Mouse (Mus musculus): Measurements from ENCODE around the gene Prkag2.

The Prkag2 gene

DNA sequence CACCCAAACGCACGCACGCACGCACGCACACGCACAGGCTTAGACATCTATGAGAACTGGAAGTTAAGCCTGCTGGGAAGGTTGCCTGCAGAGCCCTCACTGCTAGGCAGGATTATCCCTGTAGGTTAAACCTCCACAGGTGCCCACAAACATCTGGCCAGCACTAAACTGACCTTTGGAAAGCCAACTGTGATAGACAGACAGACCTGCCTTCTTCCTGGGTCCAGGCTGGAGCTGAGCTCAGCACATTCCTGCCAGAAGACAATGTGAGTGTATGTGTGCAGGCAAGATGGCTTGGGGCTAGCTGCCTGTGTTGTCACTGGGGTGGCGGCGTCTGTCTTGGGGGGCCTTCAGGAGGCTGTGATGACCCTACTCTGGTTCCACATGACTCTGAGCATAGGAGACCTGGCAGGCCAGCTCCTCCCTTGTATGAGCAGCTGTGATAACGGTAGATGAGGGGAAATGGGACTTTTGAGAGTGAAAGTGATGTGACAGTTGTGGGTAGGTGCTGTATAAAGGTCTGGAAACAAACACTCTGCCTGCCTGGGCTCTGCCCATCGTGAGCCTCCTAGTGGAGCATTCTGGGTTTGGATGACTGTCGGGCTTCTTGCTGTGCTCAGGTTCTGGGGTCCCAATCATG, 131.1 kb downstream of the Prkag2 start:
- no peak for DNase-seq (ENCODE audit: low read depth, low spot score)

GRCm38 (mm10) chr5:24968792-24969191, 131.7 kb downstream of the Prkag2 start:
- DNase-seq (ENCODE audit: low read depth, low spot score) = no peak

GRCm38 (mm10) chr5:24967898-24968535, 132.4 kb downstream of the Prkag2 start:
- no peak for DNase-seq (ENCODE audit: low read depth, low spot score)

DNA sequence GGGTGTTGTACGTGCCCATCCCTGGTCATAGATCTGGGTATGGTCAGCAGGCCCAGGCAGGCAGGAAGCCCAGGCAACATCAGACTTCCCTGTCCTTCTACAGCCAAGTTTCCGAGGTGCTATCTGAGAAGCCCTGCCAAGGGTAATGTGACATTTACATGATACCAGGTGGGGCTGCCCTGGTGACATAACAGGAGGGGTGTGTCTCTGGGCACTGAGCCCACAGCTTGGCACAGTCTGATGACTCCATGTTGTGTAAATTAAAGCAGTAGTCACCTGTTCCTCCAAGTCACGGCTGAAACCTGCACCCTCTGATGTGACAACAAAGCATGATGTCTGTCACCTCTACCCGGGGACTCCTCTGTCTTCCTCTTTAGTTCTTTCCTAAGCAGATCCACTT, 136.7 kb downstream of the Prkag2 start:
- no peak for DNase-seq (ENCODE audit: low read depth, low spot score)

DNA sequence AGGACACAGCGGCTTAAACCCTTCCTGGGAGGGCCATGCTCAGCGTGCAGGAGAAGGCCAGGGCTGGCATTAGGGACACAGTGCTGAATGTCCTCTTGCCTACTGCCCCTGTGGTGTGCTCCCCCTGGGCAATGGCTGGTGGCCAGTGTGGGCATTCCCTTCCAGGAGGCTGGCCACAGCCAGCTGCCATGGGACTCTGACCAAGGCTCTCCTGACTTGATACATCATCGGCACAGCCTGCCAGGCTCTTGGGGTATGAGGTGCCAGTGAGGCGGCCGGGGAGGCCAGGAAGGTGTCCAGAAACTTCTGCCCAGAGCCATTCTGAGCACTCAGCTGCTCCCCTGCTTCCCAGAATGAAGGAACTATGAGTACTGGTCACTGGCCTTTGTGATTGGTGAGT, 139.7 kb downstream of the Prkag2 start:
- DNase-seq (ENCODE audit: low read depth, low spot score) = no peak

GRCm38 (mm10) chr5:24959758-24960157, 140.7 kb downstream of the Prkag2 start:
- DNase-seq (ENCODE audit: low read depth, low spot score) = no peak

- DNase-seq (ENCODE audit: low read depth, low spot score) = no peak
Measured at GRCm38 (mm10) chr5:24958596-24958995, 141.8 kb downstream of the Prkag2 start.

DNA sequence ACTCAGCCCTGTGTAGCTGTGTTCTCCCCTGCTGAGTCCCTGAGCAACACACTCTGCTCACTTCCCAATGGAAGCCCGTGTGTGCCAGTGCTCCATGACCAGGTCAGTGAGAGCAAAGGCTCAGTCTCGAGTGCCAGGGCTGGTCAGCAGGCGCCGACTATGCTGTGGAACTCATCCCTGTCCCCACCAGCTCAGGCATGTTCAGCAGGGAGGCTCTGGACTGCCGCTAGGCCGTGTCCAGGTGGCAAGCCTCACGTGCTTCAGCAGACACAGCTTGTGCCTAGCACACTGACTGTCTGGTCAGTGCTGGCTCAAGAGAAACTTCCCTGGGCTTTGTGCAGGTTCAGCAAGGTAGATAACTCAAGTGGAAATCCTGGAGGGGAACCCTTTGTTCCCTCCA, 143.6 kb downstream of the Prkag2 start:
- no peak for DNase-seq (ENCODE audit: low read depth, low spot score)

- DNase-seq (ENCODE audit: low read depth, low spot score) = no peak
Measured at GRCm38 (mm10) chr5:24952842-24953741, 147.3 kb downstream of the Prkag2 start.

DNA sequence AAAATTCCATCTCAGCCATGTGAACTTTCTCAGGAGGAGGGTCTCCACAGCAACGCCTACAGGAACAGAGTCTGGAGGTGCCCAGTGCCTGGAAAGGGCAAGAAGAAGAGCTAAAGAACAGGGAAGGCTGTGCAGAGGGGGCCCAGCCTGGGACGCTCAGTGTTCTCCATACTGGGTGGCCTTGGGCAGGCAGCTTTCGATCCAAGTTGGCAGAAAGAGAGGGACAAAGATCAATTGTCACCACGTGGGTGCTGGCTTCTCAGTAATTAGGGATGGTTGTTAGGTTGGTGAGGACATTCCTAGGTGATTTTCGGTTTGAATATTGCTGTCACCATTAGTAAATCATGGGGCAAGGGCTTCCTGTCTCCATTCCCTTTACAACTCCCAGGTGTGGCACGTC, 148.2 kb downstream of the Prkag2 start:
- DNase-seq (ENCODE audit: low read depth, low spot score) = no peak

GRCm38 (mm10) chr5:24950891-24951574, 149.4 kb downstream of the Prkag2 start:
- DNase-seq (ENCODE audit: low read depth, low spot score) = no peak

DNA sequence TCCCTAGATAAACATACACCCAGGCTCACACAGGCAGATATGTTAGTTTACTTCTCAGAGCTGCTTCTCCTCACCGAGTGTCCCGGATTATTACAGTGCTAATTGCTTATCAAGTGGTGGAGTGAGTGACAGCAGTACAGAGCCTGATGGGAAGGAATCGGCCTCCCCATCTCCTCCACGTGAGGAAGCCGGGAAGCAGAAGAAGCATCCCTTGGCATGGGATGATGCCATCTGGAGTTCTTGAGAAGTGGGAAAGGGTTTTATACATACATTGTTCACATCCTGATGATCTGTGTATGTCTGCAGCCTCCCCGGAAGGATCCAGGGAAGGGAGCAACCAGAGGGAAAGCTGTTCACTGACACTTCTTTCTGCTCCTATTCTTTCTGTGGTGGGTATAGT, 150.4 kb downstream of the Prkag2 start:
- no peak for DNase-seq (ENCODE audit: low read depth, low spot score)

DNA sequence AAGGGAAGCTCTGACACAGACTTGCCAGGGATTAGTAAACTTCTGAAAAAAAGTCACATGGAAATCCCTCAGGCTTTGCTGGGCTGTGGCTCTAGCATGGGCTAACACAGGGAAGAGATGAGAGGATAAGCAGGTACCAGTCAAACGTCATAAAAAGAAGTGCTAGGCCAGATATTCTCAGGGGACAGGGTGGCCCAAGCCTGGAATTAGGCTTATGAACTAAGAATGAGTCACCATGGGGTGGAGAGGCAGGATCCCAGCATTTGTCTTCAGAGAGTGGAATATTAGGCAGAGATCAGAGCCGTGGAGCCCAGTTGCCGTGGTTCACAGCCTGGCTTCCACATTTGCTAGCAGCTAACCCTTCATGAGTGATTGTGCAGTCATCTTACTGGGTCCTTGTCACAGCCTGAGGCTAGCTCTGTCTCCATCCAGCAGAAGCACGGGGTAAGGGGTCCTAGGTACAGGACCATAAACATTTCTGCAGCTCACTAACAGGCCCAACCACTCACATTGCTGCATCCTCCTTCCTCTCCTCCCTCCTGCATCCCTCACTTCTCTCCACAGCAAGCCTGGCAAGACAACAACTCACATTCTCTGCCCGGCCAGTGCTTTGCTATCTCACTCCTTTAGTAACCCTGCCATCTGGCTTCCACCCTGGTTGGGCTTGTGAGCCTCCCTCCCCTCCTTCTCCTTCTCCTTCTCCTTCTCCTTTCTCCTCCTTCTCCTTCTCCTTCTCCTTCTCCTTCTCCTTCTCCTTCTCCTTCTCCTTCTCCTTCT, 162.2 kb downstream of the Prkag2 start:
- no peak for DNase-seq (ENCODE audit: low read depth, low spot score)

- DNase-seq (ENCODE audit: low read depth, low spot score) = no peak
Measured at GRCm38 (mm10) chr5:24936451-24936850, 164.0 kb downstream of the Prkag2 start.

- DNase-seq (ENCODE audit: low read depth, low spot score) = no peak
Measured at GRCm38 (mm10) chr5:24935446-24935845, 165.0 kb downstream of the Prkag2 start.

GRCm38 (mm10) chr5:24933760-24934159, 166.7 kb downstream of the Prkag2 start:
- DNase-seq (ENCODE audit: low read depth, low spot score) = no peak

DNA sequence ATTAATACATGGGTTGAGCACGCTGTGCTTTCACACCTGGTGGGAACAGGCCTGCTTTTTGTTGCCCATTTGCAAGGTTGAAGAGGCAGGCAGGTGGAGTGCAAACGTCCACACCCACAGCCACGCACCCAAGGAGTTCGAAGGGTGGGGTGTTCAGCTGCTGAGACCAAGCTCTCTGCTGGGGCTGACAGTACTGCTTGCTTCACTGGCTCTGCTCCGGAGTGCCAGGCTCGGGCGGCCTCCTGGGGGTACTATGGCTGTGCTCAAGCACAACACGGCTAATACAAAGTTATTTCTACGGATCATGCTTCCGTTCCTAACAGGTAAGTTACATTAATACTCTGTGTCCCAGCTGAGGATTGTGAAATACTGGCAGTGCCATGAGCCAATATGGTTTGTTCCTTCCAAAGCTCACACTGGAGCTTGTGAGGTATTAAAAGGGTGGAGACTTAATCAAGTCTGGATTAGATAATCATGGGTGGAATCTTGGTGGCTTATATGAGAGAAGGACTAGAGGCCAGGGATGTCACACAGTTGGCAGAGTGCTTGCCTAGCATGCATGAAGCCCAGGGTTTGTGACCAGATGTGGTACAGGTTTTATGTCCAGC, 168.8 kb downstream of the Prkag2 start:
- DNase-seq (ENCODE audit: low read depth, low spot score) = no peak

- DNase-seq (ENCODE audit: low read depth, low spot score) = no peak
Measured at GRCm38 (mm10) chr5:24930831-24931577, 169.4 kb downstream of the Prkag2 start.

DNA sequence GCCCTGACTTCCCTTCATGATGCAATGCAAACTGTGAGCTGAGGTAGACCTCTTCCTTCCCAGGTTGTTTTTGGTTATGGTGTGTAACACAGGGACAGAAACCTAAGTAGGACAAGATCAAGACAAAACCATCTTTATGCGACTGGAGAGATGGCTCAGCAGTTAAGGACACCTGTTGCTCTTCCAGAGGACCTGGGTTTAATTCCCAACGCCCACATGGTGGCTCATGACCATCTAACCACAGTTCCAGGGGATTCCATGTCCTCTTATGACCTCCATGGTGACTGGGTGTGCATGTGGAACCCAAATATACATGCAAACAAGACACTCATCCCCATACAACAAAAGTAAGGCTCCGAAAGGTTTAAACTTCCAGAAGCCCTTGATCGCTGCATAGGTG, 171.6 kb downstream of the Prkag2 start:
- no peak for DNase-seq (ENCODE audit: low read depth, low spot score)

DNA sequence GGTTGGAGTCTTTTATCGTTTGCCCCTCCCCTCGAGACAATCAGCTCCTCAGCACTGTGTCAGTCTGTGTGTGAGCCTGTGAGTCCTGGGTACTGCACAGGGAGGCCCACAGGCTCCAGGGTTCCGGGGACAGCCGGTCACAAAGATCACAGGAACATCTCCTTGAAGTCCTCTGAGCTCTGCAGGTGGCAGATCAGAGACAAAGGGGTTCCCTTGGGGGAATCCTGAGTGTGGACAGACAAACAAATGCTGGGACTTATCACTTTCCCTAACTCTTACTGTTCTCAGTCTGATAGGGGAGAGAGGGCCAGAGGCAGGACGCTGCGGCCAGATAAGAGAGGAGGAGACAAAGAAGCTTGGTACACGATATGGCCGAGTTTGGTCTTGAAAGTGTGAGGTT, 172.7 kb downstream of the Prkag2 start:
- peak; percentile 7 for DNase-seq (ENCODE audit: low read depth, low spot score)
